Mouse (Mus musculus): ENCODE data around the gene Egfl7.

- no peak for TF ChIP-seq POLR2A (IDR thresholded peaks at IDR 0.05; ENCODE audit: insufficient read depth, low read length)
- TF ChIP-seq CTCF (IDR thresholded peaks at IDR 0.05; ENCODE audit: low read depth, low read length) = no peak
- TF ChIP-seq EP300 (IDR thresholded peaks at IDR 0.05; ENCODE audit: insufficient read depth, low read depth, low read length) = no peak
Observed at GRCm38 (mm10) chr2:26601595-26601994, 21.8 kb downstream of the Egfl7 start.

All from ES-Bruce4 (cell line).